ENCODE assay signal across 8 mouse cellular contexts in genomic region chr17:64601091-64601750, GRCm38 (mm10). TPM values are rescaled to one million over a fixed set of nuclear protein-coding genes. Genes with fewer than 3 reads are reported as not detected.
DNase-seq lines count a peak whose midpoint lies in the region; ATAC-seq lines count a peak whose summit lies in the region.

No protein-coding gene starts in this region.

- H3K4me3 ChIP-seq in hindbrain, embryonic 11.5 days (ENCODE audit: low read depth, low read length): peak overlapping the region; percentile 64
- H3K4me3 ChIP-seq in limb, embryonic 11.5 days (ENCODE audit: low read depth, low read length): peak overlapping the region; percentile 91
- peak overlapping the region; percentile 90 for H3K4me3 ChIP-seq in midbrain, embryonic 13.5 days (replicated peaks)

- peak overlapping the region; percentile 79 for H3K27ac ChIP-seq in hindbrain, embryonic 11.5 days (ENCODE audit: low read depth, low read length)
- H3K27ac ChIP-seq in limb, embryonic 11.5 days (replicated peaks; ENCODE audit: low read depth, low read length): peak overlapping the region; percentile 89
- peak overlapping the region; percentile 92 for H3K27ac ChIP-seq in midbrain, embryonic 13.5 days

- no peaks in the 10 kb centered on the region for H3K27me3 ChIP-seq in hindbrain, embryonic 11.5 days (ENCODE audit: control insufficient read depth, insufficient read depth, low read length)
- H3K27me3 ChIP-seq in limb, embryonic 11.5 days (ENCODE audit: control insufficient read depth, insufficient read depth, low read length): no peaks in the 10 kb centered on the region
- no peaks in the 10 kb centered on the region for H3K27me3 ChIP-seq in midbrain, embryonic 13.5 days

- no peaks in the 10 kb centered on the region for H3K36me3 ChIP-seq in hindbrain, embryonic 11.5 days (ENCODE audit: control insufficient read depth, insufficient read depth, low read length)
- no peaks in the 10 kb centered on the region for H3K36me3 ChIP-seq in limb, embryonic 11.5 days (ENCODE audit: control insufficient read depth, insufficient read depth, low read length)
- H3K36me3 ChIP-seq in midbrain, embryonic 13.5 days: no peaks in the 10 kb centered on the region

- no peak for ATAC-seq in hindbrain, embryonic 11.5 days (ENCODE audit: low FRiP score)
- ATAC-seq in limb, embryonic 11.5 days (ENCODE audit: insufficient number of reproducible peaks, low FRiP score, low TSS enrichment, low read depth): peak; percentile 16; the same call in 1 of the 2 replicates
- ATAC-seq in midbrain, embryonic 13.5 days: no peak; the same call in 1 of the 2 replicates

- DNase-seq in layer of hippocampus, postnatal 10 days (ENCODE audit: low spot score in 2 of 2): peak; percentile 48 to 53
- DNase-seq in layer of hippocampus, adult 9-11 months: no peak
- peak; percentile 58 for DNase-seq in cerebellum, adult 8-10 months
- peak; percentile 42 for DNase-seq in forelimb bud, embryonic 11.5 days (ENCODE audit: low read depth, low spot score)
- DNase-seq in hindbrain, embryonic 11.5 days (ENCODE audit: low spot score): peak; percentile 71
- DNase-seq in limb, embryonic 11.5 days (ENCODE audit: low spot score): peak; percentile 72
- DNase-seq in spleen, postnatal 14 days (ENCODE audit: low spot score in 2 of 2): peak; percentile 31 to 35

- no peaks in the 10 kb centered on the region for H3K4me1 ChIP-seq in hindbrain, embryonic 11.5 days (replicated peaks; ENCODE audit: control insufficient read depth, insufficient read depth, low read length)
- peaks cover 12% of the 10 kb centered on the region; the same call in 1 of the 2 replicates for H3K4me1 ChIP-seq in limb, embryonic 11.5 days (ENCODE audit: control insufficient read depth, insufficient read depth, low read length)
- peaks cover 44% of the 10 kb centered on the region for H3K4me1 ChIP-seq in midbrain, embryonic 13.5 days (replicated peaks)

- H3K4me2 ChIP-seq in hindbrain, embryonic 11.5 days (replicated peaks; ENCODE audit: low read depth, low read length): peak overlapping the region; percentile 100
- H3K4me2 ChIP-seq in limb, embryonic 11.5 days (ENCODE audit: low read depth, severe bottlenecking): peak overlapping the region; percentile 96
- peak overlapping the region; percentile 94 for H3K4me2 ChIP-seq in midbrain, embryonic 13.5 days (replicated peaks)

- peak overlapping the region; percentile 81 for H3K9ac ChIP-seq in hindbrain, embryonic 11.5 days (ENCODE audit: low read depth, low read length)
- peak overlapping the region; percentile 91 for H3K9ac ChIP-seq in limb, embryonic 11.5 days (ENCODE audit: low read length)
- peak overlapping the region; percentile 92 for H3K9ac ChIP-seq in midbrain, embryonic 13.5 days (replicated peaks)

- WGBS in hindbrain, embryonic 11.5 days: under 1% methylated on average over 52 of the region's 73 CpGs
- WGBS in limb, embryonic 11.5 days: under 1% methylated on average over 65 of the region's 73 CpGs
- WGBS in midbrain, embryonic 13.5 days: under 1% methylated on average over 69 of the region's 73 CpGs

- H3K9me3 ChIP-seq in hindbrain, embryonic 11.5 days (ENCODE audit: control insufficient read depth, low read length): no peaks in the 10 kb centered on the region
- H3K9me3 ChIP-seq in limb, embryonic 11.5 days (ENCODE audit: control insufficient read depth, low read length): no peaks in the 10 kb centered on the region
- H3K9me3 ChIP-seq in midbrain, embryonic 13.5 days: no peaks in the 10 kb centered on the region

RNA-seq across cellular contexts. Expression of gene Man2a1, which starts 0.7 kb away (rescaled TPM):
- total RNA-seq in layer of hippocampus, postnatal 10 days (2021): 10 to 100 TPM; 18.6 to 20.3 TPM
- 4.8 and 5.9 TPM in 2 replicates for polyA plus RNA-seq in hindbrain, embryonic 11.5 days (2014; fragmentation: Nextera tagmentation; extraction: Ambion mirVana)
- polyA plus RNA-seq in limb, embryonic 11.5 days (2014; fragmentation: Nextera tagmentation; extraction: Ambion mirVana): 4.8 and 5.5 TPM in 2 replicates
- 5.7 and 6.2 TPM in 2 replicates for polyA plus RNA-seq in midbrain, embryonic 13.5 days (2015; fragmentation: Nextera tagmentation; extraction: Ambion mirVana)
